Mouse (Mus musculus) neural tube, embryonic 10.5 days (tissue): ENCODE results near the gene Bag3.
"Not testable (repeated sequence)": the region's sequence is repeated elsewhere in the genome, so short reads cannot be mapped to it uniquely, and the experiment has no call there.

ENCODE experiments used
- DNase-seq: peaks from one replicate; pipeline ENCODE4 v3.0.0-alpha.2; 2017; ENCODE audit warnings: low spot score; ENCODE audit errors: extremely low spot score

The Bag3 gene

DNA sequence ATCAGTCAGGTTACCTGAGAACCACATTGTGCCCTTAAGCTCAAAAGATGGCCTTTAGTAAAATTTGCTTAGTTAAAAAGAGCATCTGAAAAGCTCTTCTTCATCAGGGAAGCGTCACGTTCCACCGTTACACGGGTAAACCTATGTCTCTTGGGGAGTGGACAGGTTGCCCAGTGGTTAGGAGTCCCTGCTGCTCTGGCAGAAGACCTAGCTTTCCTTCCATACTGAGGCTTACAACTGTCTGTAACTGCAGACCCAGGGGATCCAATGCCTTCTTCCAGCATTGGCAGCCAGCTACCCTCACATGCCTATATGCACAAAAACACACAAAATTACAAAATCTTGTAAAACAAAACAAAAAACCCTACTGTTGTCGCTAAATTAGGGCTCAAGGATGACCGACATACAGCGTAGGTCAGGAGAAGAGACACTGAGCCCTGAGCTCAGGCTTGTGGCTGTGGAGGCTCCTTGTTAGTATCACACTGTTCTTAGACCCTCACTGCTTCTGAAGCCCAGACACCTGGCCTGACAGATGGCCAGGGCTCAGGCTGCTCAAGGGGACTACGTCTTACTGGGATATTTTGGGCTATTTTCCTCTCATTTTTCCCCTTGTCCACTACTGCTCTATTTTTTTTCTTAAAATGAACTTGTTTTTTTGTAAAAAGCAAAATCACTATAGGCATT is 44.3 kb downstream of the Bag3 start:
- no peak for DNase-seq

DNA sequence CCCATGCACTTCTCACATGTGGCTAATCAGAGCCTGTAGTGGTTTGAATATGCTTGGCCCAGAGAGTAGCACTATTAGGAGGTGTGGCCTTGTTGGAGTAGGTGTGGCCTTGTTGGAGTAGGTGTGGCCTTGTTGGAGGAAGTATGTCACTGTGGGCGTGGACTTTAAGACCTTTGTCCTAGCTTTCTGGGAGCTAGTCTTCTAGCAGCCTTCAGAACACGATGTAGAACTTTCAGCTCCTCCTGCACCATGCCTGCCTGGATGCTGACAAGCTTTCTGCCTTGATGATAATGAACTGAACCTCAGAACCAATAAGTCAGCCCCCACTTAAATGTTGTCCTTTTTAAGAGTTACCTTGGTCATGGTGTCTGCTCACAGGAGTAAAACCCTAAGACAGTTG is 46.0 kb downstream of the Bag3 start:
- DNase-seq: not testable (repeated sequence)

GRCm38 (mm10) chr7:128569987-128570656 is 46.7 kb downstream of the Bag3 start:
- DNase-seq: no peak

DNA sequence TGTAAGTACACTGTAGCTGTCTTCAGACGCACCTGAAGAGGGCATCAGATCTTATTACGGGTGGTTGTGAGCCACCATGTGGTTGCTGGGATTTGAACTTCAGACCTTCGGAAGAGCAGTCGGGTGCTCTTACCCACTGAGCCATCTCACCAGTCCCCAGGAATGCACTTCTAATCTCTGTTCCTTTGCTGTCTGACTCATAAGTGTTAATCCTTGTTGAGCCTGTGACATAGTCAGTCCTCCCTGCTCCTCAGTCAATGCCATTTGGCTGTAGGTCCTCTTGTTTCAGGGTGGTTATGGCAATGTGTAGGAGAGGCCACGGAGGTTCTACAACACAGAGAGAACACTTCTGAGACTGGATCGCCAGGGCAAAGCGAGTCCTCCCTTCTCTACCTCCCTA is 47.2 kb downstream of the Bag3 start:
- not testable (repeated sequence) for DNase-seq

DNA sequence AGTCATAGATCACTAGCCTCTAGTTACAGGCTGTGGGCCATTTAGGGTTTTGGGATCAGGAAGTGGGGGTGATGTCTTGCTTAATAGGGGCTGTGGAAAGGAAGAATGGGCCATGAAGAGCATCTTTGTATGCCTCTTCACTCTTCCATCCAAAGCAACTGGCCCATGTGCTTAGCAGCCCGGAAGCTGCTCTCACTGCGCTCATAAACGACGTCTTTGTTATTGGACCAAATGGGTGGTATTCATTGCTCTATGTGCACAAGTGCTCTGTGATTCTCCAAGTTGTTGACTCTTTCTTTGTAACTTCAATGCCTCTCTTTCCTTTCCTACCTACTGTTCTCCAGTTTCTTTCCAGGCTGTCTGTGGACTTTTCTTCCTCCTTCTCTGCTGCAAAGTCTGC is 48.6 kb downstream of the Bag3 start:
- DNase-seq: no peak

GRCm38 (mm10) chr7:128575211-128575610 is 51.8 kb downstream of the Bag3 start:
- DNase-seq: no peak

GRCm38 (mm10) chr7:128575794-128576193 is 52.4 kb downstream of the Bag3 start:
- no peak for DNase-seq

GRCm38 (mm10) chr7:128577607-128578006 is 54.2 kb downstream of the Bag3 start:
- DNase-seq: no peak

GRCm38 (mm10) chr7:128578199-128578945 is 55.0 kb downstream of the Bag3 start:
- no peak for DNase-seq

DNA sequence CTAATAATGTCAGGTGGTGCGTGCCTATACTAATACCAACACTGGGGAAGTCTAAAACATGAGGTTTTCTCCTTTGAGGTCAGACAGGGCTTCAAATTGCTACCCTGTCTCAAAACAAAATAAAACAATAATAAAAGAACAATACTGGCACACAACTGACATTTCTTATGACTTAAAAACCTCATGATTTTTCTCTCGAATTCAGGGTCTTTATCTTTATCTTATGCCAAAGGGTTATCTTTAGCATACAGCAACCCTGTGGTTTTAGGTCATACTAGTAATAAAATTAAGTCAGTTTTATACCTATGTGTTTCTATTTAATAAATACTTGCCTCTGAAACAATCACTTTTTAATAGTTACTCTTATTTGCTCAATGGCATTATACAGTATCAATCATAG is 56.0 kb downstream of the Bag3 start:
- DNase-seq: no peak

- no peak for DNase-seq
These were observed 56.9 kb downstream of the Bag3 start for GRCm38 (mm10) chr7:128580318-128580717.

DNA sequence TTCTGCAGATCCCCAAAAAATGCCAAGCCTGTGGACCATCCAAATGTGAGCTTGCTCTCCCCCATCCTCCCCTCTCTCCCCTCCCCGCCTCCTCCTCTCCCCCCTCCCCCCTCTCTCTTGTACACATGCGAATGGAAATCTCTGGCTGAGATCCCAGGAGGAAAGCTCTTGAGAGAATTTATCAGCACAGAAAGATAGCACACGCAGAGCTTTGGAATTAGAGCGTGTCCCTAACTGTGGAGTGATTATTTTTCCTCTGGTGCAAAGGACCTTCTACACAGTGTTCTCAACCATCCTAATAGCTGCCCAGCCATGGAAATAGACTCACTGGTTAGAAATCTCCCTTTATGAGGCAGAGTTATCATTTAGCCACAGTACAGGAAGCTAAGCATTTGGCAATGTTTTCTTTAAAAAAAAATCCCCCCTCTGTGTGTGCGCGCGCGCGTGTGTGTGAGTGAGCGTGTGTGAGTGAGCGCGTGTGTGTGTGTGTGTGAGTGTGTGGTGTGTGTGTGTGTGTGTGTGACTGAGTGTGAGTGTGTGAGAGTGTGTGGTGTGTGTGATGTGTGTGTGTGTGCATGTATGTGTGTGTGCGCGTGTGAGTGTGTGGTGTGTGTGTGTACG is 58.6 kb downstream of the Bag3 start:
- DNase-seq: no peak

DNA sequence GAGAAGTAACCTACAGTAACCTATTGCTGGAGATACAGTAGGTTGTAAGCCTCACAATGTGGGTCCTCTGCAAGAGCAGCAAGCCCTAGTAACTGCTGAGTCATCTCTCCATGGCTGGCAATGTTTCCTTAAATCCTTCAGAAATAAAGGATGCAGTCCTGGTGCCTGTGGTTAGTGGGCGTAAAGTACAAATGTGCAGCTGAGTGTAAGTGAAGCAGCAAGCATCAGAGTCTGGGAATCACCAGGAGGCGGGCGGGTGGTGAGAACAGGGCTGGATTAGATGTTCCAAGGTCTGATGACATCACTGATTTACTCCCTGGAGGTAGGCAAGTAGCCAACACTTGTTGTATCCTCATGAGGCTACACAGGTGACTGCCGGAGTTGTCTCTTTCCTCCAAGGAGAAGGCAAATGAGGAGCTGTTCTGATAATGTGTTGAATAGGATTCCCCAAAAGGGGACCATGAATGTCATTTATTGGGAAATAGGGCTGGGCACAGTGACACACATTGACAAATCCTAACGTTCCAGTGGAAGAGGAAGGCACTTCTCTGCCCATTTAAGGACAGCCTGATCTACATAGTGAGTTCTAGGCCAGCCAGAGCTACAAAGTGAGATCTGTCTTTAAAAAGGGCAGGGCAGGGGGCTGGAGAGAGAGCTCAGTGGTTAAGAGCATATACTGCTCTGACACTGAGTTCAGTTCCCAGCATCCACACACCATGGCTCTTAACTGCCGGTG is 60.0 kb downstream of the Bag3 start:
- DNase-seq: no peak

- DNase-seq: no peak
These were observed 64.0 kb downstream of the Bag3 start for GRCm38 (mm10) chr7:128587334-128587933.

DNA sequence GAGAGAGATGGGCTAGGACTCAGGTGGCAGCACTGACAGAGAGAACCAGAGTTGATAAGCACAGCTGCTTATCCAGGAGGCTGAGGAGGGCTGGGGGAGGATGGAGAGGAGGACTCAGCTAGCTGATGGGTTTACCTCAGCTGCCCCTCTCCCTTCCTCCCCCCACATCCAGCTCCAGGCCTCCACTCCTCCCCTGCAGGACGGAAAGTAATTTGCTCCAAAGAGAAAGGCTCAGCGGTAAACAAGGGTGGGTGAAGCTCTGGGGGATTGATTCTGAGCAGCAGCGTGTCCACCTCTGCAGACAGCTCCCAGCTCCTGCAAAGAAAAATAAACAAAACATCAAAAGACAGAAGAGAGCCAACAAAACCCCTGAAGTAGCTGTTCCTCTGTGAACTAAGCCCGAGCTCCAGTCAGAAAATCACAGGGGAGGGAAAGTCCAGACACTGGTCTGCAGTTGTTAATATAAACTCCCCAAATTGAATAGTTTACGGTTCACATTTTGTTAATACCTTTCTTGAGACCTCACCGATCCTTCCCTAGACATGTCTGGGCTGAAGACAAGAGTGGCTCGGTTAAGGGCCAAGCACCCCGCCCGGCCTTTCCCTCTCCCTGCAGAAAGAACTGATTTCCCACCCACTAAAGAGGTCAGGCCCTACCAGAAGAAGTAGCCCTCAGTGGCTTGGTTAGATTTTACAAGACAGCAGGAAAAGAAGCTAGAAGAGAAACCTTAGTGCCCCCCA is 68.1 kb downstream of the Bag3 start:
- DNase-seq: peak; percentile 40

GRCm38 (mm10) chr7:128592118-128592935 is 68.9 kb downstream of the Bag3 start:
- DNase-seq: peak; percentile 65

- DNase-seq: no peak
These were observed 69.5 kb downstream of the Bag3 start for GRCm38 (mm10) chr7:128592936-128593241.

DNA sequence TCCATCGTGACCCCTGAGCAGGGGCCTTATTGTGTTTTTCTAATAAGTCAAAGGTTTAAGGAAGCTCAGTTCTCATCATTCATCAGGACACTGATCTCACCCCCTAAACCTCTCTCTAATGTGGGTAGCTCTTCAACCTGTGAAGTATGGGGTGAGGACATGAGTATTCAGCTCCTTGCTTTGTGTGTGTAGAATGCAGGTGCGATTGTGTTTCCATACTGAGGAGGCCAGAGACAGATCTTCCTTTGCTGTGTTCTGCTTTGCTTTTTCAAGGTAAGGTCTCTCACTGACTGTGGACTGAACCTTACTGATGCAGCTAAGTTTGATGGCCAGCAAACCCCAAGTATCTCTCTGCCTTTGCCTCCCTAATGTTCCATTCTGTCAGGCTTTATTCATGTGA is 72.9 kb downstream of the Bag3 start:
- DNase-seq: no peak
